Mouse (Mus musculus): ENCODE data around the gene Pofut2. TPM values are rescaled to one million over a fixed set of nuclear protein-coding genes. Genes with fewer than 3 reads are reported as not detected.

Gene Pofut2
- total and polyA plus RNA-seq, 3 experiments, result 20.3 to 24.5 TPM; not detected in 1

- Histone ChIP-seq H3K79me2 (ENCODE audit: control insufficient read depth, insufficient read depth, low read length, poor library complexity) (peaks cover 5% of the 10 kb centered on the region), H3K4me3 (ENCODE audit: control insufficient read depth in 1 of 2, insufficient read depth in 1 of 2, low read depth in 2 of 2, low read length in 2 of 2) (peak overlapping the region; percentile 25 to 47), H3K9me3 (replicated peaks; ENCODE audit: insufficient read depth, low read length) (no peaks in the 10 kb centered on the region), H3K27ac (ENCODE audit: control insufficient read depth, low read depth, low read length) (peak overlapping the region; percentile 97), H3K4me1 (ENCODE audit: control insufficient read depth in 1 of 2, insufficient read depth in 2 of 2, low read length in 2 of 2) (peaks cover 18 to 80% of the 10 kb centered on the region in 2 experiments), H3K36me3 (ENCODE audit: control insufficient read depth in 1 of 2, insufficient read depth in 2 of 2, low read length in 2 of 2) (peaks cover 0 to 47% of the 10 kb centered on the region in 2 experiments; a peak in 2 of 4 replicates), H3K9ac (ENCODE audit: control insufficient read depth, low read depth, low read length, poor library complexity, severe bottlenecking) (peak overlapping the region; percentile 65), H3K27me3 (ENCODE audit: control insufficient read depth in 1 of 2, insufficient read depth in 2 of 2, low read length in 2 of 2) (no peaks in the 10 kb centered on the region)
- DNase-seq (ENCODE audit: low read depth, low spot score), result peak; percentile 93
- TF ChIP-seq MAZ (IDR thresholded peaks at IDR 0.05; ENCODE audit: low read depth, low read length) (no peak), POLR2AphosphoS2 (IDR thresholded peaks at IDR 0.05; ENCODE audit: low read length) (no peak), TBP (IDR thresholded peaks at IDR 0.05; ENCODE audit: low read depth, low read length) (peak; percentile 90), POLR2A (IDR thresholded peaks at IDR 0.05; ENCODE audit: control insufficient read depth in 1 of 2, insufficient read depth in 1 of 2, low read depth in 1 of 2, low read length in 2 of 2, poor library complexity in 1 of 2) (peak; percentile 29 to 72; a peak in 2 of 4 replicates), BHLHE40 (IDR thresholded peaks at IDR 0.05; ENCODE audit: borderline replicate concordance, low read depth, low read length) (no peak; the same call in 1 of the 2 replicates), CHD1 (IDR thresholded peaks at IDR 0.05; ENCODE audit: low read depth, low read length) (no peak), NELFE (IDR thresholded peaks at IDR 0.05; ENCODE audit: low read depth, low read length) (peak; percentile 63), HCFC1 (IDR thresholded peaks at IDR 0.05; ENCODE audit: low read depth, low read length) (peak; percentile 43; the same call in 1 of the 2 replicates), MAX (IDR thresholded peaks at IDR 0.05; ENCODE audit: low read length) (0 out of 2 replicates have a peak, but pooled peaks have one; percentile 24), MYB (IDR thresholded peaks at IDR 0.05; ENCODE audit: low read depth, low read length) (no peak), ZMIZ1 (IDR thresholded peaks at IDR 0.05; ENCODE audit: low read depth, low read length) (peak; percentile 71; the same call in 1 of the 2 replicates), MEF2A (IDR thresholded peaks at IDR 0.05; ENCODE audit: extremely low read depth, insufficient replicate concordance, low read depth, low read length, poor library complexity, severe bottlenecking) (no peak), JUND (IDR thresholded peaks at IDR 0.05; ENCODE audit: low read depth, low read length) (0 out of 2 replicates have a peak, but pooled peaks have one; percentile 50), EP300 (IDR thresholded peaks at IDR 0.05; ENCODE audit: low read depth in 1 of 2, low read length in 2 of 2) (peak; percentile 94 to 95), ZNF384 (IDR thresholded peaks at IDR 0.05; ENCODE audit: low read depth, low read length) (no peak), SIN3A (IDR thresholded peaks at IDR 0.05; ENCODE audit: low read length) (peak; percentile 72), RCOR1 (IDR thresholded peaks at IDR 0.05; ENCODE audit: low read depth, low read length) (peak; percentile 80), CHD2 (IDR thresholded peaks at IDR 0.05; ENCODE audit: low read length) (no peak), TAL1 (IDR thresholded peaks at IDR 0.05; ENCODE audit: low read length) (peak; percentile 95), KAT2A (conservative IDR thresholded peaks at IDR 0.05; ENCODE audit: low read depth, low read length) (no peak), RAD21 (IDR thresholded peaks at IDR 0.05; ENCODE audit: low read depth, low read length) (no peak), E2F4 (IDR thresholded peaks at IDR 0.05; ENCODE audit: borderline replicate concordance, low read depth, low read length) (no peak), SMC3 (IDR thresholded peaks at IDR 0.05; ENCODE audit: low read depth, low read length) (no peak), NRF1 (IDR thresholded peaks at IDR 0.05; ENCODE audit: insufficient read depth, low read depth, low read length, poor library complexity, severe bottlenecking) (no peak), GATA1 (IDR thresholded peaks at IDR 0.05; ENCODE audit: low read depth, low read length) (peak; percentile 96), ETS1 (IDR thresholded peaks at IDR 0.05; ENCODE audit: low read depth, low read length) (peak; percentile 85), USF1 (IDR thresholded peaks at IDR 0.05; ENCODE audit: low read depth, low read length) (no peak), UBTF (IDR thresholded peaks at IDR 0.05; ENCODE audit: borderline replicate concordance, insufficient read depth, low read depth, low read length) (no peak), ZKSCAN1 (IDR thresholded peaks at IDR 0.05; ENCODE audit: low read depth, low read length) (no peak), MAFK (IDR thresholded peaks at IDR 0.05; ENCODE audit: borderline replicate concordance, low read depth, low read length) (no peak), ZC3H11A (IDR thresholded peaks at IDR 0.05; ENCODE audit: low read depth, low read length) (no peak), CTCF (IDR thresholded peaks at IDR 0.05 in 2 of 3, conservative IDR thresholded peaks at IDR 0.05 in 1 of 3; ENCODE audit: control insufficient read depth in 1 of 3, insufficient read depth in 1 of 3, low read depth in 2 of 3, low read length in 3 of 3, poor library complexity in 1 of 3, severe bottlenecking in 1 of 3) (no peak), MYC (IDR thresholded peaks at IDR 0.05; ENCODE audit: low read depth, low read length) (peak; percentile 72; the same call in 1 of the 2 replicates), ELF1 (IDR thresholded peaks at IDR 0.05; ENCODE audit: low read depth, low read length) (no peak), GABPA (IDR thresholded peaks at IDR 0.05; ENCODE audit: low read depth, low read length) (no peak), USF2 (IDR thresholded peaks at IDR 0.05; ENCODE audit: borderline replicate concordance in 1 of 2, insufficient read depth in 1 of 2, low read depth in 1 of 2, low read length in 2 of 2) (no peak), MXI1 (IDR thresholded peaks at IDR 0.05; ENCODE audit: low read depth, low read length) (0 out of 2 replicates have a peak, but pooled peaks have one; percentile 38)
Observed at GRCm38 (mm10) chr10:77221108-77221507, 37.9 kb upstream of the Pofut2 start.
